Mouse (Mus musculus) lung, adult 2 months (tissue): ENCODE data around the gene Rbmx. TPM values are rescaled to one million over a fixed set of nuclear protein-coding genes. Genes with fewer than 3 reads are reported as not detected.

Experiments
- DNase-seq: peaks from one replicate; pipeline ENCODE4 v3.0.0; 2022
- H3K4me1 ChIP-seq: fragments of 200-500 bp; 2 replicates; pipeline ENCODE4 v1.6.1; 2011; ENCODE audit warnings: low read length; ENCODE audit not compliant: control insufficient read depth, insufficient read depth
- H3K4me3 ChIP-seq: fragments of 200-500 bp; replicated peaks from 2 replicates; pipeline ENCODE3; 2011; ENCODE audit warnings: low read depth, mild to moderate bottlenecking, control low read depth, low read length; ENCODE audit errors: extremely low read depth
- CTCF ChIP-seq: fragments of 200-500 bp; IDR thresholded peaks from 2 replicates; pipeline ENCODE4 v1.5.1; 2011; ENCODE audit warnings: mild to moderate bottlenecking, low read length, control low read depth; ENCODE audit not compliant: insufficient read depth
- POLR2A ChIP-seq: fragments of 200-500 bp; IDR thresholded peaks from 2 replicates; pipeline ENCODE4 v1.6.1; 2011; ENCODE audit warnings: low read depth, mild to moderate bottlenecking, control low read depth, low read length, borderline replicate concordance; ENCODE audit errors: extremely low read depth
- WGBS: fragments of 180-500 bp; shearing (Covaris S2); methylation state at CpG from one replicate; pipeline ENCODE4 v1.1.7; 2018; 5-methylcytosine and 5-hydroxymethylcytosine counted together
- polyA plus RNA-seq: library from polyadenylated mRNA; depleted of rRNA; stranded (reverse); fragments of >200 nt; gene quantifications from 2 replicates; pipeline ENCODE4 v1.2.3, GENCODE M21; 2012; rRNA removed

The Rbmx gene
- polyA plus RNA-seq: 11.1 and 18.2 TPM in 2 replicates

- peak; percentile 70 for DNase-seq
- H3K4me1 ChIP-seq: no peaks in the 10 kb centered on the region
- H3K4me3 ChIP-seq: peak within 1 kb of the TSS; percentile 100
- WGBS: 31% methylated on average over 50 of the region's 50 CpGs
- TF ChIP-seq CTCF (no peak), POLR2A (peak; percentile 87; the same call in 1 of the 2 replicates)
Observed at GRCm38 (mm10) chrX:57392367-57393246, at the start of gene Rbmx. Gene Rbmx, minus strand, starts transcription at chrX:57393036.

GRCm38 (mm10) chrX:57433897-57434296 lies 41.1 kb upstream of the Rbmx start:
- H3K4me3 ChIP-seq: no peak overlapping the region
- 86% methylated on average over 2 of the region's 2 CpGs for WGBS
- no peak for DNase-seq
- no peaks in the 10 kb centered on the region for H3K4me1 ChIP-seq
- TF ChIP-seq CTCF (no peak), POLR2A (no peak)

- H3K4me3 ChIP-seq: no peak overlapping the region
- H3K4me1 ChIP-seq: no peaks in the 10 kb centered on the region
- no peak for DNase-seq
Observed at GRCm38 (mm10) chrX:57431610-57432009, 38.8 kb upstream of the Rbmx start.

GRCm38 (mm10) chrX:57408769-57409168 lies 15.9 kb upstream of the Rbmx start, which contains the start of gene Gm364:
Gene Gm364, plus strand, starts transcription at chrX:57409154.
- Histone ChIP-seq H3K4me1 (no peaks in the 10 kb centered on the region), H3K4me3 (no peak within 1 kb of the TSS)
- TF ChIP-seq CTCF (no peak), POLR2A (no peak)
- WGBS: 86% methylated on average over 12 of the region's 12 CpGs
- no peak for DNase-seq

More at GRCm38 (mm10) chrX:57431610-57432009, 38.8 kb upstream of the Rbmx start:
- TF ChIP-seq CTCF (no peak), POLR2A (no peak)
- 7% methylated on average over 2 of the region's 2 CpGs for WGBS

- no peaks in the 10 kb centered on the region for H3K4me1 ChIP-seq
- DNase-seq: no peak
- H3K4me3 ChIP-seq: no peak overlapping the region
- no peak for TF ChIP-seq POLR2A
- no peak for TF ChIP-seq CTCF
Observed at GRCm38 (mm10) chrX:57403651-57404050, 10.8 kb upstream of the Rbmx start.

GRCm38 (mm10) chrX:57401388-57401787 lies 8.6 kb upstream of the Rbmx start:
- 74% methylated on average over 1 of the region's 1 CpGs for WGBS
- Histone ChIP-seq H3K4me3 (no peak overlapping the region), H3K4me1 (no peaks in the 10 kb centered on the region)
- no peak for TF ChIP-seq POLR2A
- no peak for TF ChIP-seq CTCF
- no peak for DNase-seq

GRCm38 (mm10) chrX:57393412-57393811 lies 576 bp upstream of the Rbmx start:
- TF ChIP-seq POLR2A (no peak), CTCF (no peak)
- no peak for DNase-seq
- WGBS: 43% methylated on average over 7 of the region's 7 CpGs
- no peaks in the 10 kb centered on the region for H3K4me1 ChIP-seq
- peak overlapping the region; percentile 38 for H3K4me3 ChIP-seq

GRCm38 (mm10) chrX:57380915-57381314 lies 11.9 kb downstream of the Rbmx start:
- TF ChIP-seq POLR2A (no peak), CTCF (no peak)
- Histone ChIP-seq H3K4me3 (no peak overlapping the region), H3K4me1 (no peaks in the 10 kb centered on the region)
- WGBS: 73% methylated on average over 5 of the region's 5 CpGs
- no peak for DNase-seq

GRCm38 (mm10) chrX:57378579-57378978 lies 14.3 kb downstream of the Rbmx start:
- no peak for DNase-seq
- TF ChIP-seq CTCF (no peak), POLR2A (no peak)
- no peak overlapping the region for H3K4me3 ChIP-seq
- no peaks in the 10 kb centered on the region for H3K4me1 ChIP-seq
- WGBS: 67% methylated on average over 3 of the region's 3 CpGs

- TF ChIP-seq CTCF (no peak), POLR2A (no peak)
- WGBS: 61% methylated on average over 3 of the region's 3 CpGs
- Histone ChIP-seq H3K4me1 (no peaks in the 10 kb centered on the region), H3K4me3 (no peak overlapping the region)
- DNase-seq: no peak
Observed at GRCm38 (mm10) chrX:57377096-57377495, 15.7 kb downstream of the Rbmx start.

- Histone ChIP-seq H3K4me3 (no peak overlapping the region), H3K4me1 (no peaks in the 10 kb centered on the region)
- WGBS: 59% methylated on average over 2 of the region's 2 CpGs
- TF ChIP-seq CTCF (no peak), POLR2A (no peak)
- no peak for DNase-seq
Observed at GRCm38 (mm10) chrX:57374029-57374428, 18.8 kb downstream of the Rbmx start.
